Mouse (Mus musculus) bone marrow macrophage, adult 2 months (primary cell): Measurements from ENCODE around the gene Kif17. TPM values are rescaled to one million over a fixed set of nuclear protein-coding genes. Genes with fewer than 3 reads are reported as not detected.
A peak's percentile ranks its signal among the peaks of the same experiment; 100 is the strongest.

Experiments used
- H3K27ac ChIP-seq: 2 replicates; pipeline ENCODE4 v1.5.1; 2012; ENCODE audit warnings: low read depth, low read length; ENCODE audit not compliant: insufficient read depth
- H3K4me1 ChIP-seq: 2 replicates; pipeline ENCODE4 v1.6.1; 2012; ENCODE audit warnings: low read length; ENCODE audit not compliant: control insufficient read depth, insufficient read depth
- H3K4me3 ChIP-seq: 2 replicates; pipeline ENCODE4 v1.5.1; 2012; ENCODE audit warnings: mild to moderate bottlenecking, low read length, moderate library complexity; ENCODE audit not compliant: insufficient read depth
- CTCF ChIP-seq: IDR thresholded peaks from 2 replicates; pipeline ENCODE4 v1.5.1; 2012; ENCODE audit warnings: low read depth, mild to moderate bottlenecking, low read length, moderate library complexity
- POLR2A ChIP-seq: IDR thresholded peaks from 2 replicates; pipeline ENCODE4 v1.6.1; 2012; ENCODE audit warnings: mild to moderate bottlenecking, low read depth, low read length, borderline replicate concordance
- polyA plus RNA-seq: library from polyadenylated mRNA; stranded (reverse); fragments of >200 nt; gene quantifications from 2 replicates; pipeline ENCODE4 v1.2.4, GENCODE M21; 2012; ENCODE audit not compliant: missing spikeins, insufficient read depth, insufficient read length

Kif17 gene
- polyA plus RNA-seq, 1 experiment = not detected

DNA sequence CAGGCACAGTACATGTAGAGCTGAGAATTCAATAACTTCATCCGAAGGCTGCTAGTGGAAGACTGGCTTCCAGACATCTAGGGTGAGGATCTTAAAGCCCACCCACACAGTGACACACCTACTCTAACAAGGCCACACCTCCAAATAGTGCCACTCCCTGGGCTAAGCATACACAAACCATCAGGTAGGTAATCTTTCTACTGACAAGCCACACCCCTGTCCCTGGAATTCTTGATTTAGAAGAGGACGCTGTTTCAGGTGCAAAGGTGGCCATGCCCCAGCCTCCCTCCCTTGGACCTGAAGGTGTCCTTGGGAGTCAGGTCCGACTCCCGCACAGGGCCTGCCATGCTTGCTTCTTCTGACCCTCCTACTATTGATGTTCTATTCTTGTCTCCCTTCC is 82.9 kb downstream of the Kif17 start:
- no peak for TF ChIP-seq POLR2A
- TF ChIP-seq CTCF = no peak
- Histone ChIP-seq H3K27ac (no peak overlapping the region), H3K4me3 (no peak overlapping the region), H3K4me1 (peaks cover 17% of the 10 kb centered on the region)

GRCm38 (mm10) chr4:138335036-138335435 is 84.8 kb downstream of the Kif17 start:
- Histone ChIP-seq H3K27ac (no peak overlapping the region), H3K4me1 (peaks cover 17% of the 10 kb centered on the region), H3K4me3 (no peak overlapping the region)
- TF ChIP-seq CTCF (no peak), POLR2A (no peak)

DNA sequence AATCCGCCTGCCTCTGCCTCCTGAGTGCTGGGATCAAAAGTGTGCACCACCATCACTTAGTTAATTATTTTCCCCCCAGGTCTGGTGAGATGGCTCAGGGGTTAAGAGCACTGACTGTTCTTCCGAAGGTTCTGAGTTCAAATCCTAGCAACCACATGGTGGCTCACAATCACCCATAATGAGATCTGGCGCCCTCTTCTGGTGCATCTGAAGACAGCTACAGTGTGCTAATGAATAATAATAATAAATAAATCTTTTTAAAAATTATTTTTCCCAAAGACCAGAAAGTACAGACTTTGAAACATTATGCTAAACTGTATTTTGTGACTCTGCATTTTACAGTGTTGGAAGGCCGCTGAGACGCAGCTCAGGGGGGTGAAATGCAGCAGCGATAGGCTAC is 85.4 kb downstream of the Kif17 start:
- peaks cover 23% of the 10 kb centered on the region for H3K4me1 ChIP-seq
- no peak overlapping the region for H3K27ac ChIP-seq
- no peak for TF ChIP-seq POLR2A
- TF ChIP-seq CTCF = 0 out of 2 replicates have a peak, but pooled peaks have one; percentile 4
- H3K4me3 ChIP-seq = no peak overlapping the region

GRCm38 (mm10) chr4:138336876-138337275 is 86.6 kb downstream of the Kif17 start:
- H3K4me1 ChIP-seq = peaks cover 24% of the 10 kb centered on the region
- H3K4me3 ChIP-seq = no peak overlapping the region
- TF ChIP-seq POLR2A = no peak
- TF ChIP-seq CTCF = no peak
- peak overlapping the region; percentile 73 for H3K27ac ChIP-seq

DNA sequence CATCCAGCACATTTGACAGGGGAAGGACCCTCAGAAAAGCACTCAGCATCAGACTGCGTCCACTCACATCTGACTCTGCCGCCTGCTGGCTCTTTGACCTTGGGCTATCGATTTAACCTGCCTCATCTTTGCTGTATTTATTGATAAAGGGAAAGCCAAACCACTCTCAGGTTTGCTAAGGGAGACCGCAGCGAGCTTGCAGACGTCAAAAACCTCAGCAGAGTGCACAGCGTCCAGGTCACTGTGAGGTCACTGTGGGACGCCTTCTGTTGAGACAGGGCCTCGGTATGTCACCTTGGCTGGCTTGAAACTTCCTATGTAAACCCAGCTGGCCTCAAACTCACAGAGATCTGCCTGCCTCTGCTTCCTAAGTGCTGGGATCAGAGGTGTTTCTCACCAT is 87.1 kb downstream of the Kif17 start:
- TF ChIP-seq CTCF = no peak
- no peak for TF ChIP-seq POLR2A
- H3K27ac ChIP-seq = no peak overlapping the region
- H3K4me3 ChIP-seq = no peak overlapping the region
- peaks cover 24% of the 10 kb centered on the region for H3K4me1 ChIP-seq

GRCm38 (mm10) chr4:138339963-138340362 is 89.7 kb downstream of the Kif17 start:
- no peak overlapping the region for H3K27ac ChIP-seq
- TF ChIP-seq CTCF = no peak
- no peak for TF ChIP-seq POLR2A
- no peak overlapping the region for H3K4me3 ChIP-seq
- H3K4me1 ChIP-seq = peaks cover 38% of the 10 kb centered on the region

DNA sequence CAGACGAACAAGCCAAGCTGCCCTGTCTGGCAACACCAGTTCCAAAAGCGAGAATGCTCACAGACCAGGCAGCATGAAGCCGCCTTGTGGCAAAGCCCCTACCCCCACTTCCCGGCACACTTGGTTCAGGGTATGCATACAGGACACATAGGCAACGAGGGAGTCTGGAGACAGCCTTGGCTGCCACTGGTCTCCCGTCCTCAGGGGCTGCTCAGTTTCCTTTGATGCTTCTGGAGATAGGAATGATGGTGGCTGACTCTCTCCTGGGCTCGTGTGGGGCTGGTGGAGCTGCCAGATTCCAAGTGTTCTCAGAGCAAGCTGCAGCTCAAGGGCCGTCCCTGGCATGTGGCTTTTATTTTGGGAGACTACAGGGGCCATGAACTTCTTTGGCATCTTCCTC is 91.2 kb downstream of the Kif17 start:
- H3K4me3 ChIP-seq = no peak overlapping the region
- TF ChIP-seq CTCF (no peak), POLR2A (no peak)

DNA sequence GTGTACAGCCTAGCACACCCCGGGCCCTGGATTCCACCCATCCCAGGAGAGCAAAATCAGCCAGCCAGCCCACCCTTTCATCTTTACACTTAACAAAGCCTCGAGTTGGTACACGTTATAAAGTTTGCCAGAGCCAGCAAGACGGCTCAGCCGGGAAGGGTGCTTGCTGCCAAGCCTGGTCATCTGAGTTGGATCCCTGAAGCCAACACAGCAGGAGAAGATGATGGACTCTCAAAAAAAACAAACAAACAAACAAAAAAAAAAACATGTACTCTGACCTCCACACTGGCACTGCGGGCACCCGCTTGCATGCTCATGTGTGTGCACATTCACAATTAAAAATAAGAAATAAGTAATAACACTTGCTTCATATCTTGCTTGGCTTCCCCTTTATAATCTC is 91.8 kb downstream of the Kif17 start:
- TF ChIP-seq CTCF = no peak
- no peak for TF ChIP-seq POLR2A
- peaks cover 39% of the 10 kb centered on the region for H3K4me1 ChIP-seq
- no peak overlapping the region for H3K4me3 ChIP-seq
- H3K27ac ChIP-seq = no peak overlapping the region

More for the DNA sequence above, 91.2 kb downstream of the Kif17 start:
- no peak overlapping the region for H3K27ac ChIP-seq
- H3K4me1 ChIP-seq = peaks cover 43% of the 10 kb centered on the region

- H3K4me1 ChIP-seq = peaks cover 32% of the 10 kb centered on the region
- H3K4me3 ChIP-seq = no peak overlapping the region
- TF ChIP-seq CTCF (no peak), POLR2A (no peak)
- H3K27ac ChIP-seq = no peak overlapping the region
Observed at GRCm38 (mm10) chr4:138342778-138343177, 92.5 kb downstream of the Kif17 start.

DNA sequence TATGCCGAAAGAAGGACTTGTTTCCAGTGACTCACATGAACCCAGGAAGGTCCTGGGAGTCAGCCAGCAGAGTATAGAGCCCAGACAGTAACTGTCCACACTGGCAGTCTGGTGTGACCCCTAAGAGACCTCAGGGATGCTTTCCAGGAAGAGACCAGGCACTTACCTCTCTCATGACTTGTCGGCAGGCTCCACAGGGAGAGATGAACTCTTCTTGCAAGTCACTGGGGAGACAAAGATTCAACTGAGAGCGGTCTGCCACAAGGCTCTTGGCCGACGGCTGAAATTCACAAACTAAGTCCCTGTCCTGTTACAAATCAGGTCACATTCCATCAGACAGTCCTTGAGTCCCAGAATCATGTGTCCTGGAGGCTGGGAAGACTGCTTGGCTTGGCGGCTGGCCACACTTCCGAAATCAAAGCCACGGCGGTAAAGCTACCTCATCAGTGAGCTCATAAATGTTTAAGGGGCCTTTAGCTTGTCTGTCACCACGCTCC is 93.2 kb downstream of the Kif17 start:
- H3K27ac ChIP-seq = no peak overlapping the region
- peaks cover 32% of the 10 kb centered on the region for H3K4me1 ChIP-seq
- no peak overlapping the region for H3K4me3 ChIP-seq
- no peak for TF ChIP-seq CTCF
- no peak for TF ChIP-seq POLR2A
